Mouse (Mus musculus) left cerebral cortex, adult 2 months (tissue): ENCODE results near the gene Dtd2. TPM values are rescaled to one million over a fixed set of nuclear protein-coding genes. Genes with fewer than 3 reads are reported as not detected.

Experiments
- DNase-seq, 2 experiments: peaks; one replicate each; pipeline ENCODE4 v3.0.0; 2021 to 2022; ENCODE audit warnings: low spot score in 2 of 2, mixed read lengths in 1 of 2; ENCODE audit errors: extremely low spot score in 1 of 2
- H3K27ac ChIP-seq: fragments of 200-600 bp; 2 replicates; pipeline ENCODE4 v1.8.1; 2022
- H3K4me3 ChIP-seq: fragments of 200-600 bp; 2 replicates; pipeline ENCODE4 v1.8.1; 2022
- CTCF ChIP-seq: fragments of 200-600 bp; IDR thresholded peaks from 2 replicates; pipeline ENCODE4 v1.8.1; 2022; ENCODE audit warnings: antibody characterized with exemption, mild to moderate bottlenecking, moderate library complexity
- intact Hi-C: fragments of 180-260 bp; cut with DNase I; formaldehyde crosslinking; loops from one replicate; pipeline ENCODE4 v1.15.1; 2025
- total RNA-seq, 2 experiments: library from RNA; stranded (reverse); gene quantifications; 2 replicates each; pipeline ENCODE4 v1.2.3; 2021

The Dtd2 gene
- total RNA-seq, 2 experiments from 2014 or later = 8.5 to 12.2 TPM

- intact Hi-C loops = no loop called here
- Histone ChIP-seq H3K27ac (no peak overlapping the region), H3K4me3 (no peak overlapping the region)
- no peak for TF ChIP-seq CTCF
- no peak for DNase-seq
These were observed 29.8 kb downstream of the Dtd2 start for GRCm38 (mm10) chr12:51976531-51976930.

- no peak for DNase-seq
- TF ChIP-seq CTCF = no peak
- intact Hi-C loops = no loop called here
- no peak overlapping the region for H3K4me3 ChIP-seq
- H3K27ac ChIP-seq = no peak overlapping the region
These were observed 31.9 kb downstream of the Dtd2 start for GRCm38 (mm10) chr12:51974381-51974780.

DNA sequence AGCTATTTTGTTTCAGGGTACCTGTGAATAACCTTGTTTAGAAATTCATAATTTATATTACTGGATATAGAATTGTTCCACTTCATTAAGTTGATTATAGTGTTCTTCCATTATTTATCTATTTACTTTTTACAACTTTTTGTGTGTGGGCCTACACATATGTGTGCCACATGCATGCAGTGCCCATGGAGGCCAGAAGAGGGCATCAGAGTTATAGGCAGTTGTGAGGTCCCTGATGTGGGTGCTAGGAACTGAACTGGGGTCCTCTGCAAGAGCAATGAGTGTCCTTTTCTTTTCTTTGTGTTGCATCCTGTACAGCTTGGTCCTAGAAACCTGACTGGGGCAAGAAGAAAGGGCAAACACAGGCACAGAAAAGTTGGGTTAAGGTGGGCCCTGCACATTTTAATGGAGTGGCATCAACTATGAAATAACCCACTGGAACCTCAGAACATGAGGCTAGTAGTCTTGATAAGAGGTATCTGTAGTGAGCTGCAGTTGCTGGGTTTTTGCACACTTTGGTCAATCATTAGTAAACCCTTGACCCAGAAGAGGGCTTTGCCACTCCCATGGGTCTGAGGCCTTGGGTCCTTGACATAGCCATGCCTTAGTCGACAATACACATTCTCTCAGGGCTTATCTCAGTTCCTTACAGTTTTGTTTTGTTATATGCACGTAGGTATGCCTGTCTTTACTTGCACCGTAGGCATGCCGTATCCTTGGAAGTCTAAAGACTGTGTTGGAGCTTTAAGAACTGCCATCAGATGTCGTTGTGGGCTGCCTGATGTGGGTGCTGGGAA is 33.8 kb downstream of the Dtd2 start:
- intact Hi-C loops = no loop called here
- peak; percentile 27 for TF ChIP-seq CTCF
- Histone ChIP-seq H3K27ac (no peak overlapping the region), H3K4me3 (no peak overlapping the region)
- DNase-seq = no peak

DNA sequence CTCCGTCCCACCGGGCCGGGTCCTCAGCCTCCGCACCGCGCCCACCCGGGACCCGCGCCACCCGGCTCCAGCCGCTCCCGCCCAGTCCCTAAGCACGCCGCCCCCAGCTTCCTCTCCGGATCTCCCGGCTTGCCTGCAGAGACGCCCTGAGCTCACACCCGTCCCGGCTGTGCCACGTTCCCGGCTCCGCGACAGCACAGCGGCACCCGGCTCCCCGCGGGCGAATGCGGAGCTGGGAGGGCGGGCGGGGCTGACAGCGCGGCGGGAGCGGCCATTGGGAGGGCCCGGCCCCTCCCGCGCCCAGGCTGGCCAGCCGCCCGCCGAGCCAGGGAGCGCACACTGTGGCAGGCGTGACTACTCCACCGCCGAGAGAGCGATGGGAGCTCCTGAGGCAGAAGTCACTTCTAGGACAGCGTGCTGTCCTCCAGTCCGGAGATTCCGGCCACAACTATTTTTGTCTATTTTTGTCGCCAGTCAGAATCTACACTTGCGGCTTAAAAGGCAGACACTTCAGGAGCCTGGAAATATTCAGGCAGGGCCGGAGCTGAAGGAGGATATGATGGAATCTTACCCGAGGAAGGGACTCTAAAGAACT is 35.1 kb downstream of the Dtd2 start, which contains the start of gene Heatr5a:
Heatr5a (minus strand) TSS at position 252 of the 595 bp plus-strand sequence.
- DNase-seq = peak; percentile 87 to 91
- intact Hi-C loops = loop anchor here (2.0 kb wide), 1 partner anchor 30 kb away; no protein-coding TSS in a partner anchor
- Histone ChIP-seq H3K4me3 (peak within 1 kb of the TSS; percentile 91), H3K27ac (peak within 1 kb of the TSS; percentile 83)
- TF ChIP-seq CTCF = no peak

DNA sequence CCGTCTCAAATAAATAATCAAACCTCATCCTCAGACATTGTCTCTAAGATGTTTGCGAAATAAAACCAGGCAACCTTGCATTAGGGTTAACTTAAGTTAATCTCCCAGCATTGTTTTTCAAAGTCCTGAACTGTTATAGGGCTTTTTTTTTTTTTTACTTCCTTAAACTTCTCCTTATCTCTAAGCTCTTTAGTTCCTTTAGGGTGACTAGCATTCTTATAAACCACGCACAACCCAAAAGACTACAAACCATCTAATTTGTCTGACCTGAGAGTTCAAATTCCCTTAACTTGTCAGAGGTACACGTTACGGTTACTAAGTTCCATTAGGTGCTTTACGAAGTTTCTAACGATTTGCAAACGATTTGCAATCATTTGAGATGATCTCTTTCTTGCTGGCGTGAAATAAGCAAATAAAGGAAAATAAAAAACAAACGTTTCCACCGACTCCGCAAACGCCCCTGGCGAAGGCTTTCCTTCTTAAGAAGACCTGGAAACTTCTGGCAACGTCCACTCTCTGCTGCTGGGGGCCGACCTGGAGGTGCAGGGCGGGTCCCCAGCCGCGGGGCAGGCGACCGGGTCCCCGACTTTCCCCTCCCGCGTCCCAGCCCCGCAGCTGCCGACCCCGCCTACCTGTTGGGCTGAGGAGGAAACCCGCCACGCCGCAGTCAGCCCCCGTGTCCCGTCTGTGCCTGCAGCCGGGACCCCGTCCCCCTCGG is 35.8 kb downstream of the Dtd2 start:
- Histone ChIP-seq H3K4me3 (peak overlapping the region; percentile 91), H3K27ac (peak overlapping the region; percentile 83)
- intact Hi-C loops = loop anchor here (2.0 kb wide), 1 partner anchor 30 kb away; no protein-coding TSS in a partner anchor
- no peak for TF ChIP-seq CTCF
- DNase-seq = no peak

- intact Hi-C loops = loop anchor here (2.0 kb wide), 1 partner anchor 31 kb away; no protein-coding TSS in a partner anchor
- Histone ChIP-seq H3K4me3 (no peak overlapping the region), H3K27ac (no peak overlapping the region)
- TF ChIP-seq CTCF = no peak
- DNase-seq = no peak
These were observed 36.4 kb downstream of the Dtd2 start for GRCm38 (mm10) chr12:51969876-51970275.

DNA sequence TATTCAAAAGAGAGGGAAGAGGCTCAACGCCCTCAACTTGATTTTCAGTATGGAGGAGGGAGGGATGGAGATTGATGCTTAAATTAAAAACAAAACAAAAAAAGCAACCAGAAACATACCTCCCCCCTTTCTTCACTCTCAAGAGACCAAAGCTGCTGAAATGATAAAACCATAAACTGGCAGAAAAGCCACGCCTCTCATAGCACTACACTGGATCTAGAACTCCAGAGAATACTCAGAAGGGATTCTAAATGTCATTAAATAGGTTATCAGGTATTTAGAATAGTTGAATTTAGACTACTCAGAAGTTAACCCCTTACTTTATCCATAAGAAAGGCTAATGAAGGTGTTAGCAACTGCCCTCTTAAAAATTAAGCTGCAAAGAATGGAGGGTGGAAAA is 37.2 kb downstream of the Dtd2 start:
- intact Hi-C loops = no loop called here
- TF ChIP-seq CTCF = no peak
- Histone ChIP-seq H3K27ac (no peak overlapping the region), H3K4me3 (no peak overlapping the region)
- DNase-seq = no peak

DNA sequence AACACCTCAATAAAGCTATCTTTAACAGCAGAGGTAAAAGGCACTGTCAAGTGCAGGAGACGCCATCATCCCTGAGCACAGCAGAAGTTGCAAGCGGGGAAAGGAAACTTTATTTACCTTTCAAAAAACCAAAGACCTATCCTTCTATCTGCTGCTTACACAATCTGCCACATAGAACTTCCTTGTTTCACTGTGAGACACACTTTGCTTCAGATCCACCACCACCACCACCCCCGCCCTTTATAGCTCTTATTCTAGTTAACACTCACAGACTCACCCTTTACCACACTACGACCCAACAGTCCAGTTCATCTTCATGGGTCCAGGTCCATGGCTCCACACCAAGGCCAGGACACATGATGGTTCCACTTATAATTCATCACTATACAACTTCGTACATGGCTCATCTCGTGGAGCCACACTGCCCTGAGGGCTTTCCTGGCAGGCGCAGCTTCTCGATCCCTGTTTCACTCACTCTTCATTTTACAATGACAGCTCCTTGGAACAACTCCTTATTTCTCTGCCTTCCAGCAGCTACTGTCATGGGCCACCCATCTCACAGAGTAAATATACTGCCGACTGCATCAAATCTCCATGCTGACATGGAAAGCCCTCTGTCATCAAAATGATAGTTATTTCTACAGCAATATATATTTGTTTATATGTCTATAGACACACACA is 38.2 kb downstream of the Dtd2 start:
- no peak overlapping the region for H3K27ac ChIP-seq
- intact Hi-C loops = no loop called here
- no peak for DNase-seq
- no peak overlapping the region for H3K4me3 ChIP-seq
- TF ChIP-seq CTCF = no peak

DNA sequence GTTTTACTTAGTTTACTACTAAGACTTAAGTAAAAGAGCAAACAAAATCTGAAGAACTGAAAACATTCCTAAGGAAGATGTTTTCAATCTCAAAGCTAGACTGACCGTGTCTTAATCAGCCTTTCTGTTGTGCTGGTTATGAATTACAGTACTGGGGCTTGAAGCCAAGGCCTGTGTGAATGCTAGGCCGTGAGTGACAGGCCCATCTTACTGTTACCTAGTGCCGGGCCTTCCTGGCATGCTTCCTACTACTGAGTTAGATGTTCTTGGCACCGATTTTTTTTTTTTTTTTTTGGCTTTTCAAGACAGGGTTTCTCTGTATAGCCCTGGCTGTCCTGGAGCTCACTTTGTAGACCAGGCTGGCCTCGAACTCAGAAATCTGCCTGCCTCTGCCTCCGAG is 48.7 kb downstream of the Dtd2 start:
- DNase-seq = no peak
- no peak for TF ChIP-seq CTCF
- no peak overlapping the region for H3K27ac ChIP-seq
- intact Hi-C loops = no loop called here
- H3K4me3 ChIP-seq = no peak overlapping the region

DNA sequence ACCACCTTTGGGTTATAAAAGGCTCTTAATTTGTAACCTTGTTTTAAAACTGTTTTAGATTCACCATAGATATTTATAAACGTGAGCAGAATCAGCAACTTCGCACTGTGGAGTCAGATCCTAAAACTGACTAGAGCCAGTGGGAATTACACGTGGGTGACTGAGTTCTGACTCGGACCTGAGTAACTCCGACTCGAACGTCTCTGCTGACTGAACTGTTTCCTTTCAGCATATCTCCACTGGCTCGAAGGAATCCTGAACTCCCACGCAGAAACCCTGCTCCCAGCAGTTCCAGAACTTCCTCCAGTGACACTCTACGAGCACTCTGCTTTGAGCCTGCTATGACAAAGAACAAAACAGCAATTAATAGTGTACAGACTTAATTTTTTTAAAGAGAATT is 54.0 kb downstream of the Dtd2 start:
- Histone ChIP-seq H3K27ac (no peak overlapping the region), H3K4me3 (no peak overlapping the region)
- DNase-seq = peak; percentile 23 to 33
- no peak for TF ChIP-seq CTCF
- intact Hi-C loops = loop anchor here (2.0 kb wide), 1 partner anchor 46 kb away; no protein-coding TSS in a partner anchor

DNA sequence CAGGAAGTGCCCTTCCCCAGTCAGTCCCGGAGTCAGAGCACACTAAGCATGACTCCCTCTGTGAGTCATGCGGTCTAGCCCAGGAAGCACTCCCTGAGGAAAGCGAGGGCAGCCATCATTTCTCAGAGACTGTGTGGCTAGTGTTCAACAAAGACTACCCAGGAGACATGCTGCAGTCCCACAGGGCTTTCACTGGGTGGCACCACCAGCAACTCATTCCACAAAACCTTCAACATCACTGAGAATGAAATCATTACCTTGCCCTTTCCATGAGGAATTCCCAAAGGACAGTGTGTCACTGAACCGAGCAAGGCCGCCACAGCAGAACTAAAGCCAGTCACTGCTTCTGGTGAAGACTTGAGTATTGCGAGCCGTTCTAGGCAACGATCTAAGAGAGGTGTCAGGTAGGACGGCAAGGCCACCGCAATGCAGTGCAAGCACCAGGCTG is 58.8 kb downstream of the Dtd2 start:
- no peak for DNase-seq
- Histone ChIP-seq H3K4me3 (no peak overlapping the region), H3K27ac (no peak overlapping the region)
- peak; percentile 49 for TF ChIP-seq CTCF
- intact Hi-C loops = no loop called here

GRCm38 (mm10) chr12:51945331-51945730 is 61.0 kb downstream of the Dtd2 start:
- intact Hi-C loops = no loop called here
- Histone ChIP-seq H3K27ac (no peak overlapping the region), H3K4me3 (no peak overlapping the region)
- TF ChIP-seq CTCF = no peak
- no peak for DNase-seq
